Mouse (Mus musculus) spleen, adult 2 months (tissue): ENCODE data around the gene Nxf1. TPM values are rescaled to one million over a fixed set of nuclear protein-coding genes. Genes with fewer than 3 reads are reported as not detected.

Experiments
- DNase-seq, 2 experiments: peaks; one replicate each; pipeline versions ENCODE4 v3.0.0 to v3.0.0-alpha.2; 2012 to 2021; ENCODE audit warnings: low spot score in 2 of 2, low read depth in 1 of 2
- H3K27ac ChIP-seq: fragments of 200-500 bp; 2 replicates; pipeline ENCODE4 v1.5.1; 2012; ENCODE audit warnings: low read length, inconsistent platforms; ENCODE audit not compliant: insufficient read depth
- H3K27me3 ChIP-seq: fragments of 200-500 bp; 2 replicates; pipeline ENCODE4 v1.6.1; 2012; ENCODE audit warnings: mild to moderate bottlenecking, moderate library complexity, low read length, inconsistent platforms; ENCODE audit not compliant: control insufficient read depth, insufficient read depth
- H3K36me3 ChIP-seq: fragments of 200-500 bp; 2 replicates; pipeline ENCODE4 v1.6.1; 2012; ENCODE audit warnings: mild to moderate bottlenecking, low read length, inconsistent platforms; ENCODE audit not compliant: control insufficient read depth, insufficient read depth
- H3K4me1 ChIP-seq: fragments of 200-500 bp; 2 replicates; pipeline ENCODE4 v1.6.1; 2011; ENCODE audit warnings: inconsistent platforms; ENCODE audit not compliant: control insufficient read depth, insufficient read depth, insufficient read length
- H3K4me3 ChIP-seq: fragments of 200-500 bp; 2 replicates; pipeline ENCODE4 v1.5.1; 2011; ENCODE audit warnings: mild to moderate bottlenecking, inconsistent platforms; ENCODE audit not compliant: insufficient read depth, insufficient read length; ENCODE audit errors: extremely low read depth
- CTCF ChIP-seq: fragments of 200-500 bp; IDR thresholded peaks from 2 replicates; pipeline ENCODE4 v1.5.1; 2011; ENCODE audit warnings: mild to moderate bottlenecking, inconsistent platforms; ENCODE audit not compliant: insufficient read depth, insufficient read length, insufficient replicate concordance; ENCODE audit errors: extremely low read depth
- POLR2A ChIP-seq: fragments of 200-500 bp; IDR thresholded peaks from 2 replicates; pipeline ENCODE4 v1.6.1; 2011; ENCODE audit warnings: low read depth, low read length, inconsistent platforms
- WGBS: fragments of 180-500 bp; shearing (Covaris S2); methylation state at CpG from one replicate; pipeline ENCODE4 v1.1.7; 2018; 5-methylcytosine and 5-hydroxymethylcytosine counted together
- polyA plus RNA-seq: library from polyadenylated mRNA; depleted of rRNA; stranded (reverse); fragments of >200 nt; gene quantifications from 2 replicates; pipeline ENCODE4 v1.2.3, GENCODE M21; 2012

The Nxf1 gene
- polyA plus RNA-seq, 1 experiment = 104 TPM

GRCm38 (mm10) chr19:8763276-8763675 is 6.4 kb downstream of the Nxf1 start:
- Histone ChIP-seq H3K4me1 (no peaks in the 10 kb centered on the region; the same call in 1 of the 2 replicates), H3K27ac (no peak overlapping the region), H3K4me3 (no peak overlapping the region), H3K27me3 (no peaks in the 10 kb centered on the region), H3K36me3 (peaks cover 54% of the 10 kb centered on the region)
- no peak for DNase-seq
- no peak for TF ChIP-seq CTCF
- no peak for TF ChIP-seq POLR2A
- WGBS = 55% methylated on average over 4 of the region's 4 CpGs

- Histone ChIP-seq H3K4me3 (no peak overlapping the region), H3K36me3 (peaks cover 56% of the 10 kb centered on the region), H3K27me3 (no peaks in the 10 kb centered on the region), H3K27ac (no peak overlapping the region), H3K4me1 (no peaks in the 10 kb centered on the region; the same call in 1 of the 2 replicates)
- DNase-seq = no peak
- 97% methylated on average over 9 of the region's 9 CpGs for WGBS
- no peak for TF ChIP-seq POLR2A
- no peak for TF ChIP-seq CTCF
Measured at GRCm38 (mm10) chr19:8765562-8765961, 8.7 kb downstream of the Nxf1 start.

GRCm38 (mm10) chr19:8770567-8771270 is 13.8 kb downstream of the Nxf1 start, which contains the start of gene Tmem223:
Gene Tmem223, plus strand, starts transcription at chr19:8770996.
- Histone ChIP-seq H3K27me3 (no peaks in the 10 kb centered on the region), H3K27ac (peak within 1 kb of the TSS; percentile 92), H3K4me3 (peak within 1 kb of the TSS; percentile 87), H3K36me3 (peaks cover 27% of the 10 kb centered on the region), H3K4me1 (peaks cover 11% of the 10 kb centered on the region; the same call in 1 of the 2 replicates)
- peak; percentile 59 to 77 for DNase-seq
- WGBS = 15% methylated on average over 29 of the region's 29 CpGs
- TF ChIP-seq CTCF = no peak
- TF ChIP-seq POLR2A = peak; percentile 87

- H3K4me1 ChIP-seq = peaks cover 11% of the 10 kb centered on the region; the same call in 1 of the 2 replicates
- DNase-seq = no peak
- peak overlapping the region; percentile 16; the same call in 1 of the 2 replicates for H3K4me3 ChIP-seq
- H3K36me3 ChIP-seq = peaks cover 6% of the 10 kb centered on the region
- no peak overlapping the region for H3K27ac ChIP-seq
- TF ChIP-seq POLR2A (no peak), CTCF (no peak)
- no peaks in the 10 kb centered on the region for H3K27me3 ChIP-seq
- 71% methylated on average over 5 of the region's 5 CpGs for WGBS
Measured at GRCm38 (mm10) chr19:8772996-8773395, 16.1 kb downstream of the Nxf1 start.

- no peaks in the 10 kb centered on the region for H3K27me3 ChIP-seq
- H3K4me3 ChIP-seq = peak overlapping the region; percentile 16; the same call in 1 of the 2 replicates
- H3K27ac ChIP-seq = 0 out of 2 replicates have a peak overlapping the region, but pooled peaks have one; percentile 27
- DNase-seq = no peak
- H3K4me1 ChIP-seq = peaks cover 11% of the 10 kb centered on the region; the same call in 1 of the 2 replicates
- H3K36me3 ChIP-seq = peaks cover 5% of the 10 kb centered on the region
- WGBS = 31% methylated on average over 6 of the region's 6 CpGs
- TF ChIP-seq CTCF (no peak), POLR2A (no peak)
Measured at GRCm38 (mm10) chr19:8773409-8773808, 16.5 kb downstream of the Nxf1 start.

GRCm38 (mm10) chr19:8774086-8774835 is 17.4 kb downstream of the Nxf1 start, which contains the start of gene Tmem179b:
Gene Tmem179b, minus strand, starts transcription at chr19:8774467.
- peak; percentile 89 to 96 for DNase-seq
- TF ChIP-seq POLR2A (peak; percentile 95), CTCF (no peak)
- WGBS = under 1% methylated on average over 68 of the region's 68 CpGs
- Histone ChIP-seq H3K36me3 (peaks cover 3% of the 10 kb centered on the region), H3K27ac (peak within 1 kb of the TSS; percentile 99), H3K4me3 (peak within 1 kb of the TSS; percentile 94), H3K4me1 (peaks cover 11% of the 10 kb centered on the region; the same call in 1 of the 2 replicates), H3K27me3 (no peaks in the 10 kb centered on the region)
